Comparison of ENCODE assay signal across 25 mouse cellular contexts in the genomic region with DNA sequence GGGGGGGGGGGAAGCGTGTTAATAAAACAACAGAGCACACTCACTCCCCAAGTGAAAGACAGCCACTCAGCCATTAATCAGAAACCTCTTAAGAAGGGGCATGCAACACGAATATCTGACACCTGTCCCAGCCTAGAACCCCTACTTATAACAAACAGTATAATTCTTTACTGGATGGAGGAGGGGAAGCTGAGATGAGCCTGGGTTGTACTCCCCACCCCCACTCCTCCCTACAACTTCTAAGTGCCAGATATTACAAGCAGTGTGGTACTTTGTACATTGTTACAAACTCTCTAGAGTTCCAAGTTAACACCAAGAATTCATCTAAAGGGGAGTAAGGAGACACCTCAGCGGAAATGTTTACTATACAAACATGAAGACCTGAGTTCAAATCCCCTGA. TPM values are rescaled to one million over a fixed set of nuclear protein-coding genes. Genes with fewer than 3 reads are reported as not detected.
DNase-seq lines count a peak whose midpoint lies in the region; ATAC-seq lines count a peak whose summit lies in the region.
"Had no signal": no experiment of that assay in that cellular context is flagged by ENCODE, and none has a peak within 500 bp of the region (broad histone marks: within the 10 kb centered on the region; RNA-seq: fewer than 3 reads in every experiment).

No protein-coding gene starts in this region.

- WGBS in heart, embryonic 12.5 days = 46% methylated on average over 3 of the region's 3 CpGs
- WGBS in hindbrain, embryonic 13.5 days = 71% methylated on average over 3 of the region's 3 CpGs
- WGBS in hindbrain, embryonic 16.5 days = 72% methylated on average over 2 of the region's 3 CpGs
- WGBS in kidney, embryonic 16.5 days = 50% methylated on average over 2 of the region's 3 CpGs

- H3K36me3 ChIP-seq in heart, embryonic 12.5 days = 0 out of 2 replicates have a peak, but pooled peaks cover 2% of the 10 kb centered on the region
- no peaks in the 10 kb centered on the region for H3K36me3 ChIP-seq in hindbrain, embryonic 13.5 days
- peaks cover 4% of the 10 kb centered on the region for H3K36me3 ChIP-seq in hindbrain, embryonic 16.5 days (ENCODE audit: control insufficient read depth, insufficient read depth, low read length)
- no peaks in the 10 kb centered on the region for H3K36me3 ChIP-seq in kidney, embryonic 16.5 days (ENCODE audit: insufficient read depth, low read length)
- H3K36me3 ChIP-seq: forebrain, embryonic 10.5 days; G1E; hindbrain, embryonic 15.5 days had no signal

- H3K27me3 ChIP-seq in heart, embryonic 12.5 days (replicated peaks) = no peaks in the 10 kb centered on the region
- no peaks in the 10 kb centered on the region for H3K27me3 ChIP-seq in hindbrain, embryonic 13.5 days
- H3K27me3 ChIP-seq in hindbrain, embryonic 16.5 days (replicated peaks; ENCODE audit: control insufficient read depth, insufficient read depth, low read length) = no peaks in the 10 kb centered on the region
- H3K27me3 ChIP-seq in kidney, embryonic 16.5 days (ENCODE audit: insufficient read depth, low read length) = no peaks in the 10 kb centered on the region
- H3K27me3 ChIP-seq: forebrain, embryonic 13.5 days; hindbrain, embryonic 15.5 days; Patski had no signal

- H3K9ac ChIP-seq in heart, embryonic 12.5 days = peak overlapping the region; percentile 4; the same call in 1 of the 2 replicates
- H3K9ac ChIP-seq in hindbrain, embryonic 13.5 days = 0 out of 2 replicates have a peak overlapping the region, but pooled peaks have one; percentile 29
- no peak overlapping the region for H3K9ac ChIP-seq in hindbrain, embryonic 16.5 days (ENCODE audit: low read depth, low read length)
- no peak overlapping the region for H3K9ac ChIP-seq in kidney, embryonic 16.5 days (replicated peaks; ENCODE audit: low read length)
- H3K9ac ChIP-seq: forebrain, embryonic 13.5 days; hindbrain, embryonic 15.5 days had no signal

- H3K4me2 ChIP-seq in heart, embryonic 12.5 days = no peak overlapping the region
- H3K4me2 ChIP-seq in hindbrain, embryonic 13.5 days = no peak overlapping the region
- no peak overlapping the region for H3K4me2 ChIP-seq in hindbrain, embryonic 16.5 days (ENCODE audit: low read length)
- no peak overlapping the region for H3K4me2 ChIP-seq in kidney, embryonic 16.5 days (replicated peaks; ENCODE audit: low read depth, low read length)
- H3K4me2 ChIP-seq: forebrain, embryonic 13.5 days; heart, embryonic 11.5 days; hindbrain, embryonic 15.5 days had no signal

- no peak for DNase-seq in heart, postnatal 10 days
- no peak for DNase-seq in kidney, adult 18-20 months
- DNase-seq: adrenal gland, postnatal 10 days; adrenal gland, postnatal 36 days; cerebellum, adult 18-20 months; cerebellum, adult 9-10 months; cerebellum, postnatal 14 days; gastrocnemius, postnatal 10 days; gastrocnemius, postnatal 36 days; heart, adult 2 months; heart, postnatal 4 days had no signal

- intact Hi-C loops in heart, postnatal 10 days (cut with DNase I) = no loop called here

- peaks cover 47% of the 10 kb centered on the region for H3K4me1 ChIP-seq in heart, embryonic 12.5 days (replicated peaks)
- peaks cover 16% of the 10 kb centered on the region for H3K4me1 ChIP-seq in hindbrain, embryonic 13.5 days (replicated peaks)
- H3K4me1 ChIP-seq in hindbrain, embryonic 16.5 days (ENCODE audit: control insufficient read depth, insufficient read depth, low read depth, low read length) = no peaks in the 10 kb centered on the region
- peaks cover 39% of the 10 kb centered on the region for H3K4me1 ChIP-seq in kidney, embryonic 16.5 days (ENCODE audit: insufficient read depth, low read length)

- H3K4me3 ChIP-seq in heart, embryonic 12.5 days = no peak overlapping the region
- H3K4me3 ChIP-seq in hindbrain, embryonic 13.5 days = no peak overlapping the region
- H3K4me3 ChIP-seq in hindbrain, embryonic 16.5 days (ENCODE audit: low read length) = no peak overlapping the region
- H3K4me3 ChIP-seq in kidney, embryonic 16.5 days (ENCODE audit: low read length) = no peak overlapping the region
- H3K4me3 ChIP-seq: forebrain, embryonic 10.5 days; forebrain, embryonic 13.5 days; heart, adult 2 months; hindbrain, embryonic 15.5 days had no signal

- no peaks in the 10 kb centered on the region for H3K9me3 ChIP-seq in heart, embryonic 12.5 days (replicated peaks)
- H3K9me3 ChIP-seq in hindbrain, embryonic 13.5 days = no peaks in the 10 kb centered on the region
- H3K9me3 ChIP-seq in hindbrain, embryonic 16.5 days (ENCODE audit: control insufficient read depth, low read length) = no peaks in the 10 kb centered on the region
- H3K9me3 ChIP-seq in kidney, embryonic 16.5 days (ENCODE audit: low read length) = no peaks in the 10 kb centered on the region
- H3K9me3 ChIP-seq: forebrain, embryonic 10.5 days; forebrain, embryonic 13.5 days; hindbrain, embryonic 15.5 days had no signal

- H3K27ac ChIP-seq in heart, embryonic 12.5 days (ENCODE audit: poor library complexity, severe bottlenecking) = no peak overlapping the region
- no peak overlapping the region for H3K27ac ChIP-seq in hindbrain, embryonic 13.5 days
- H3K27ac ChIP-seq in hindbrain, embryonic 16.5 days (ENCODE audit: low read depth, low read length) = no peak overlapping the region
- H3K27ac ChIP-seq in kidney, embryonic 16.5 days (ENCODE audit: low read length) = peak overlapping the region; percentile 54
- H3K27ac ChIP-seq: forebrain, embryonic 10.5 days; forebrain, embryonic 13.5 days; heart, adult 2 months; hindbrain, embryonic 15.5 days had no signal

- ATAC-seq in heart, embryonic 12.5 days (ENCODE audit: insufficient number of reproducible peaks, low FRiP score) = no peak
- ATAC-seq in hindbrain, embryonic 13.5 days (ENCODE audit: low FRiP score) = no peak
- no peak for ATAC-seq in hindbrain, embryonic 16.5 days
- peak; percentile 52; the same call in 1 of the 2 replicates for ATAC-seq in kidney, embryonic 16.5 days (ENCODE audit: low FRiP score, low TSS enrichment)
- ATAC-seq: forebrain, embryonic 13.5 days; forebrain, embryonic 16.5 days; inflammation-experienced regulatory T-cells, adult 6 months; intestine, embryonic 16.5 days; Patski had no signal

RNA-seq across cellular contexts. Expression of a gene that starts 8.5 kb away (rescaled TPM):
- polyA plus RNA-seq in heart, embryonic 12.5 days (2016; fragmentation: Nextera tagmentation; extraction: Ambion mirVana) = 0.21 and 0.24 TPM in 2 replicates
- total RNA-seq in heart, postnatal 10 days (2021) = under 1 TPM in 1 of 2 experiments, not detected in 1; 0.22 TPM
- polyA plus RNA-seq in hindbrain, embryonic 13.5 days (2015; fragmentation: Nextera tagmentation; extraction: Ambion mirVana) = 0.14 and 0.66 TPM in 2 replicates
- 0.39 and 0.43 TPM in 2 replicates for polyA plus RNA-seq in hindbrain, embryonic 16.5 days (2015; fragmentation: Nextera tagmentation; extraction: Ambion mirVana)
- polyA plus RNA-seq in kidney, embryonic 16.5 days (2015; fragmentation: Nextera tagmentation; extraction: Ambion mirVana) = 1.9 and 2.4 TPM in 2 replicates
- total RNA-seq: G1E; granulocyte monocyte progenitor cell, adult 5-6 weeks; heart, adult 2 months had no signal
- polyA plus RNA-seq: forebrain, embryonic 10.5 days; G1E; inflammation-experienced regulatory T-cells, adult 6 months had no signal

RNA-seq across cellular contexts. Expression of a gene that starts 9.1 kb away (rescaled TPM):
- 17.0 and 18.8 TPM in 2 replicates for polyA plus RNA-seq in heart, embryonic 12.5 days (2016; fragmentation: Nextera tagmentation; extraction: Ambion mirVana)
- 10 to 100 TPM; 44.8 to 52.4 TPM for total RNA-seq in heart, postnatal 10 days (2021)
- 7.1 and 7.7 TPM in 2 replicates for polyA plus RNA-seq in hindbrain, embryonic 13.5 days (2015; fragmentation: Nextera tagmentation; extraction: Ambion mirVana)
- polyA plus RNA-seq in hindbrain, embryonic 16.5 days (2015; fragmentation: Nextera tagmentation; extraction: Ambion mirVana) = 7.3 and 7.4 TPM in 2 replicates
- 7.0 and 9.7 TPM in 2 replicates for polyA plus RNA-seq in kidney, embryonic 16.5 days (2015; fragmentation: Nextera tagmentation; extraction: Ambion mirVana)
- polyA plus RNA-seq: G1E had no signal

Comparison
In these comparisons a context has a peak if more than half of its experiments do, and no peak if none do; other contexts are left out.
1. H3K9ac ChIP-seq: peak in heart, embryonic 12.5 days (single experiment) and hindbrain, embryonic 13.5 days (single experiment); none in hindbrain, embryonic 16.5 days (single experiment) and kidney, embryonic 16.5 days (single experiment).